Mouse (Mus musculus) large intestine, adult 2 months (tissue): Measurements from ENCODE around the gene Grem1. TPM values are rescaled to one million over a fixed set of nuclear protein-coding genes. Genes with fewer than 3 reads are reported as not detected.

Source experiments
- DNase-seq: peaks from one replicate; pipeline ENCODE4 v3.0.0-alpha.2; 2012; ENCODE audit warnings: low read depth, low spot score
- WGBS: fragments of 180-500 bp; shearing (Covaris S2); methylation state at CpG from one replicate; pipeline ENCODE4 v1.1.7; 2018; 5-methylcytosine and 5-hydroxymethylcytosine counted together
- polyA plus RNA-seq: library from polyadenylated mRNA; depleted of rRNA; stranded (reverse); fragments of >200 nt; gene quantifications from 2 replicates; pipeline ENCODE4 v1.2.3, GENCODE M21; 2012; rRNA removed

Grem1 gene
- polyA plus RNA-seq, 1 experiment: 19.6 TPM

DNA sequence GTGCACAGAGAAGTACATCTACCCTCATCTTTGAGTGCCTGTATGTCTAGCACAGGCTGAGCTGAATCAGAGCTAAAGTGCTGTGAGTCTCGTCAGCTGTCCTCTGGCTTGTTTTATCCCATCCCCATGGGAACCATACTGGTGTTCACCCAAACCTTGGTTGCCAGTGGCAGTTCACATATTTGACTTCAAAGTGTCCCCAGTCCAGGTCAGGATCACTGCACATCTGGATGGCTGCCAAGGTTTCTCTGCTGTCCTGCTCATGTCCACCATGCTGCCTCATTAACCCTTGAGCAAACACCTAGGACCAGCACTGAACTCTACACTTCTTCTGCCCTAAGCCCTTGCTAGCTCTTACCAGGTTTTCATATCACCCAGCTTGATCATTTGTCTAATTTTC, 7.4 kb upstream of the Grem1 start:
- DNase-seq: no peak
- 45% methylated on average over 1 of the region's 1 CpGs for WGBS

GRCm38 (mm10) chr2:113764968-113765367, 6.5 kb upstream of the Grem1 start:
- WGBS: 84% methylated on average over 5 of the region's 5 CpGs
- no peak for DNase-seq

DNA sequence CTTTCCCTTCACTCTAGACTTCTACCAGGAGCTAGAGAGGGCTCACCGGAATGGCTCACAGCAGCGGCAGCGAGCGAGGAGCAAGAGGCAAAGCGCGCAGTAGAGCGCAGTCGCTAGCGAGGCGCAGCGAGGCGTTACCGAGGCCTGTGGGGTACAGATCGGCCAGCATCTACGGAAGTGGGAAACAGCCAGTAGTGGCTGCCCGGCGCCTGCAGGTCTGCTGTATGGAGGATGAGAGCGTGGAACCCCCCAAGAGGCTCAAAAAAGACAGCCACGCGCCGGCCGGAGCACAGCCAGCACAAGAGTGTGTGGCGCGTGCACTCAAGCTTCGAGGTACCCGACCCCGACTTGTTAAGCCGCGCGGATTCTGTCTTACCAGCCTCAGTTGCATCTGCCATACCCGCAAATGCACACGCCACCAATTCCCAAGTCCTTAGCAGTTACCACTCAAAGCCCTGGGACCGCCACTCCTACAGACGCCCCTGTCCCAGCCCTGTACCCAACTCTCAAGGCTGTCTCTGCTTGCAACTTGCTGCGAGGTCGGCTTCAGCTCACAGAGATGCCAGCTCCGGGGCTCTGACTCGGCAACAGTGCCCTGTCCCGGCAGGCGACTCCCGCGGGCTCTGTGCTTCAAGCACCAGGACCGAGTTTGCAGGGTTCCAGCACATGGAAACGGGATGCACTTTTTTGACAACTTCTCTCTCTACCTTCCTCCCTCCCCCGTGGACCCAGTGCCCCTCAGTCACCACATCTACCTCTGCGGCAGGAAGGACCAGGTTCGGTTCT, 728 bp downstream of the Grem1 start:
- WGBS: 2% methylated on average over 47 of the region's 47 CpGs
- no peak for DNase-seq

- 5% methylated on average over 12 of the region's 12 CpGs for WGBS
These were observed 1.4 kb downstream of the Grem1 start for GRCm38 (mm10) chr2:113756924-113757524.

DNA sequence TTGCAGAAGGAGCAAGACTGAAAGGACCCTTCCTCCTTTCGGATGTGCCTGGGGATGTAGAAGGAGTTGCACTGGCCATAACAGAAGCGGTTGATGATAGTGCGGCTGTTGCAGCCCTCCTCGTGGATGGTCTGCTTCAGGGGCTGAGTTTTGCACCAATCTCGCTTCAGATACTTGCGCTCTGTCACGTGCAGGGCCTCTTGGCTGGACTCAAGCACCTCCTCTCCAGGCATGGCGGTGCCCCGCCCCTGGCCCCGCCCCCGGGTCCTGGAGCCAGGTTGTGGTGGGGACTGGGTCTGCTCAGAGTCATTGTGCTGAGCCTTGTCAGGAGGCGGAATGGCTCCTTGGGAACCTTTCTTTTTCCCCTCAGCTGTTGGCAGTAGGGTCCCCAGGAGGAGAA, 8.7 kb downstream of the Grem1 start:
- WGBS: 73% methylated on average over 12 of the region's 12 CpGs
- no peak for DNase-seq

More at GRCm38 (mm10) chr2:113756924-113757524, 1.4 kb downstream of the Grem1 start:
- DNase-seq: no peak

DNA sequence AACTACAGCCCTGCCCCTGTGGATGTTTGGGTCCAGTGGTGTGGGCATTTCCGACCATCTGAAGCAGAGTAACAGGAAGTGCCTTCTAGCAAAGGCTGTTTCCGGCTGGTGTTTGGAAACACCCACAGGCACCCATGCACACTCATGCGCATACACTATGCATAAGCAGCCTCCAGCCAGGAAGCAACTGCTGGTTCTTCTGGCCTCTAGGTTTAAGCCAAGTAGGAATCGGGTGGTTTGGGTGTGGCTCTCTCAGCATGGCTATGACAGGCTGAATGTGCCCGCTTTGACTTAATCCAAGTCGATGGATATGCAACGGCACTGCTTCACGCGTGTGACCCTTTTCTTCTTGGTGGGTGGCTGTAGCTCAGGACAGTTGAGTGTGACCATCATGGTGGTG, 9.1 kb downstream of the Grem1 start:
- DNase-seq: no peak
- WGBS: 91% methylated on average over 9 of the region's 9 CpGs

- no peak for DNase-seq
- 84% methylated on average over 3 of the region's 3 CpGs for WGBS
These were observed 29.9 kb downstream of the Grem1 start for GRCm38 (mm10) chr2:113728581-113728980.

DNA sequence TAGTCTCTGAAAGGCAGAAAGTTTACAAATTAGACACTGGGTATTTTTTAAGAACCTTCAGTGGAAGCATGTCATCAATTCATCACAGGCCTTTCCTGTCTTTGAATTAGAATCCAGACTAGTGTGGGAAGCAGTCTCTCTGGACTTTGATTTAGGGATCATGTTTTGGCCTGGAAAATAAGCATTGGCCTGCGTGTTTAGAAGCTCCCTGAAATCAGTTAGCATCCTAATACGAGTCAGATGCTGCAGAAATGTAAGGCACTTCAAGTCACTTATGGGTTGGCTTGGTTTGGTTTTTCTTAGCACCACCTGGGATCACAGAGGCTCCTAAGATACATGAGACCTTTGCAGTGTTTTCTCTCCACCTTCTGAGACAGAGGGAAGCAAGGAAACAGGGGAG, 43.6 kb downstream of the Grem1 start:
- WGBS: 70% methylated on average over 2 of the region's 2 CpGs
- DNase-seq: no peak

GRCm38 (mm10) chr2:113713406-113713805, 45.0 kb downstream of the Grem1 start:
- WGBS: 79% methylated on average over 2 of the region's 2 CpGs
- DNase-seq: no peak

GRCm38 (mm10) chr2:113707507-113707906, 50.9 kb downstream of the Grem1 start:
- DNase-seq: no peak
- 92% methylated on average over 4 of the region's 4 CpGs for WGBS

DNA sequence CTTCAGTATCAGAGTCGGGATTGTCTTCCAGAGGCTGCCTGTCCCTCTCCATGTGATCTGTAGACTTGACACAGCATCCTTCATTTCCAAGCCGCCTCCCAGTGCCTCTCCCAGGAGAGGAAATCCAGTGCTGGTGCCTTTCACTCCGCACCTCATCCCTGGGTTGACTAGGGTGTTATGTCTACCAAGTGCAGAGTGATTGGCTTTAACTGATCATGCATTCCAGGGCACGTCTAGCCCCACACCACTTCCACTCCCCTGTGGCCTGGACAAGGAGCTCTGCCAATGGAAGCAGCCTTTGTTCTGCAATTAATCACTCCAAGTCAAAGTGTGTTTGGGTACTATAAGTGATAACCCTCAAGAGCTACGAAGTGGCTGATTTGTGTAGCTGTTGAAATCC, 56.9 kb downstream of the Grem1 start:
- WGBS: 86% methylated on average over 5 of the region's 5 CpGs
- no peak for DNase-seq

DNA sequence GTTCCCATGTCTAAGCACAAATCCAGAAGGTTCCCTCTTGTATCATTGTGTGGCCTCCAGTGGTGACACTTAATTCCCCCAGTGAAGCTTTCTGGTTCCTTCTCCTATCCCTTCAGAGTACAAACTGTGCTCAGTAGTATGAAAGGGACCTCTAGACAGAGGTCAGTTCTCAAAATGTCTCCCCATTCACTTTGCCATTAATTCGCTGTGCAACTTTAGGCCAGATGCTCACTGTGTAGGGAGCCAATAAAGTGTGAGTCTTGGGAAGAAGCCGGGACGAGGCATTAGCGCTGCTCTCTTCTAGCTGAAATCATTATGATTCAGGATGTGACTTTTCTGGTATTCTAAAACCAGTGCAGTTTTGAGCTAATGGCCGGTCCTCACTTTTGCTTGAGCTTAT, 61.8 kb downstream of the Grem1 start:
- 93% methylated on average over 5 of the region's 5 CpGs for WGBS
- no peak for DNase-seq

DNA sequence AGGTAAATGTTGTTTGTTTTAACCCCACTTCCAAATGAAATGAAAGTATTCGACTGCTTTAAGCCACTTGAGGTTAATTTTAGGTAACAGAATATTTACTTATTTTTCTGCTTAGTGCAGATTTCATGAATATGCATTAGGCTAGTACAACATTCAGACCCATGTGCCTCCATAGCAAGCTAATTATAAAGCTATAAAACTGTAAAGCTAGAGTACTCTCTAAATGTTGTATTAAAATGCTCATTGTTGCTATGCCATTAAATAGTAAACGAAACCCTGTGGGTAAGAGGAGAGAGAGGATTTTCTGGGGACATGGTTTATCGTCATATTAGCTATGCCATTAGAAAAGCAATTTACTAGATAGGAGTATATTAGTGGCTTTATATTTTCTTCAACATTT, 62.2 kb downstream of the Grem1 start:
- DNase-seq: no peak
- WGBS: 86% methylated on average over 3 of the region's 3 CpGs

Other genes starting within 250 kb of the Grem1 start
- 2.2 and 3.1 TPM in 2 replicates for gene Scg5, start 70.5 kb upstream of the Grem1 start, polyA plus RNA-seq
- 3.7 and 4.5 TPM in 2 replicates for gene Arhgap11a, start 90.0 kb upstream of the Grem1 start, polyA plus RNA-seq